21 mouse cellular contexts compared by ENCODE assay signal in genomic region chr7:44240712-44241111, GRCm38 (mm10). TPM values are rescaled to one million over a fixed set of nuclear protein-coding genes. Genes with fewer than 3 reads are reported as not detected.
"Had no signal": no experiment of that assay in that cellular context is flagged by ENCODE, and none has a peak within 500 bp of the region (broad histone marks: within the 10 kb centered on the region; RNA-seq: fewer than 3 reads in every experiment).

No protein-coding gene starts in this region.

- H3K4me2 ChIP-seq: limb, embryonic 12.5 days; liver, embryonic 12.5 days; midbrain, embryonic 13.5 days had no signal

- H3K4me3 ChIP-seq: limb, embryonic 12.5 days; liver, embryonic 12.5 days; midbrain, embryonic 13.5 days had no signal

- ATAC-seq: hindbrain, embryonic 16.5 days; inflammation-experienced regulatory T-cells, adult 6 months; intestine, postnatal 0 days; liver, embryonic 12.5 days; lung, postnatal 0 days; midbrain, embryonic 13.5 days had no signal

- H3K9ac ChIP-seq: limb, embryonic 12.5 days; liver, embryonic 12.5 days; midbrain, embryonic 13.5 days had no signal

- H3K27me3 ChIP-seq: midbrain, embryonic 13.5 days had no signal

- H3K36me3 ChIP-seq: limb, embryonic 12.5 days; liver, embryonic 12.5 days; midbrain, embryonic 13.5 days had no signal

- H3K9me3 ChIP-seq: limb, embryonic 12.5 days; liver, embryonic 12.5 days; midbrain, embryonic 13.5 days had no signal

- DNase-seq: kidney, postnatal 14 days; lung, adult 2 months; lung, postnatal 36 days; right cerebral cortex, adult 18-20 months; right cerebral cortex, postnatal 25 days; thymus, adult 18-20 months; thymus, postnatal 14 days had no signal

- H3K27ac ChIP-seq: limb, embryonic 12.5 days; liver, embryonic 12.5 days; midbrain, embryonic 13.5 days had no signal

RNA-seq across cellular contexts. Expression of gene Gm36864, which starts 4.7 kb away (rescaled TPM):
- total RNA-seq: layer of hippocampus, adult 18-20 months; layer of hippocampus, postnatal 10 days; left cerebral cortex, postnatal 36 days; midbrain, postnatal 0 days had no signal
- polyA plus RNA-seq: intestine, postnatal 0 days; kidney, embryonic 14.5 days; lung, adult 2 months; lung, postnatal 0 days; midbrain, embryonic 13.5 days; midbrain, postnatal 0 days; neural tube, embryonic 14.5 days; stomach, embryonic 14.5 days had no signal

RNA-seq across cellular contexts. Expression of gene Klk1, which starts 15.6 kb away (rescaled TPM):
- total RNA-seq: layer of hippocampus, adult 18-20 months; layer of hippocampus, postnatal 10 days; left cerebral cortex, postnatal 36 days; midbrain, postnatal 0 days had no signal
- polyA plus RNA-seq: hindbrain, embryonic 16.5 days; limb, embryonic 12.5 days; liver, embryonic 12.5 days; lung, postnatal 0 days; midbrain, embryonic 13.5 days; midbrain, postnatal 0 days; neural tube, embryonic 14.5 days had no signal

RNA-seq across cellular contexts. Expression of gene Acp4, which starts 16.5 kb away (rescaled TPM):
- total RNA-seq: layer of hippocampus, adult 18-20 months; layer of hippocampus, postnatal 10 days; left cerebral cortex, postnatal 36 days; midbrain, postnatal 0 days had no signal
- polyA plus RNA-seq: hindbrain, embryonic 16.5 days; inflammation-experienced regulatory T-cells, adult 6 months; intestine, postnatal 0 days; kidney, embryonic 14.5 days; limb, embryonic 12.5 days; liver, embryonic 12.5 days; lung, adult 2 months; lung, postnatal 0 days; midbrain, postnatal 0 days; neural tube, embryonic 14.5 days; stomach, embryonic 14.5 days had no signal
